Comparison of ENCODE assay signal across 7 mouse cellular contexts in the genomic region with DNA sequence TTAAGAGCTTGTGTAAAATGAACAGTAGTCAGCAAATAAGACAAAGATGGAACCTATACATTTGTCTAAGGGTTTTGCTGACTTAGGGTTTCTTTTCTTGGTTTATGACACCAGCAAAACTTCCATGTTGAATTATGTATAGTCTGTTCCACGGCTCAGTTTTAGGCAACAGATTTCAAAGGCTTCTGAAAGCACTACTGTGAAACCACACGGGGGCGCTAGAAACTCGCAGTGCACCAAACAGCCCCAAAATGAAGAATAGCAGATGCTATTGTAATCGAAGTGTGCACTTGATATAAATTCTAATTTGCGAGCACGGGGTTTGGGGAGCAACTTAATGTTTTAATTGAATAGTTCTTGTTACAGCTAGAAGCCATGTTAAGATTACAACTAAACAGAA. TPM values are rescaled to one million over a fixed set of nuclear protein-coding genes. Genes with fewer than 3 reads are reported as not detected.
DNase-seq lines count a peak whose midpoint lies in the region; TF ChIP-seq lines count a peak whose summit lies in the region.

No protein-coding gene starts in this region.

- H3K27ac ChIP-seq in cerebellum, adult 2 months (ENCODE audit: insufficient read depth, low read length) = no peak overlapping the region

- TF ChIP-seq POLR2A in cerebellum, adult 2 months (IDR thresholded peaks at IDR 0.05; ENCODE audit: borderline replicate concordance, insufficient read depth, low read length) = no peak

- DNase-seq in A20 (ENCODE audit: low read depth, low spot score) (peak; percentile 68), ES-CJ7 (ENCODE audit: low read depth, low spot score) (peak; percentile 58)
- peak; percentile 31 for DNase-seq in cerebellum, adult 2 months
- DNase-seq in forelimb bud, embryonic 11.5 days (ENCODE audit: low read depth, low spot score) = peak; percentile 63
- DNase-seq in large intestine, adult 2 months (ENCODE audit: low read depth, low spot score) = peak; percentile 37
- DNase-seq in lung, postnatal 25 days (ENCODE audit: low spot score) = peak; percentile 21
- peak; percentile 5 to 25 for DNase-seq in right cerebral cortex, postnatal 36 days (ENCODE audit: low spot score in 2 of 2)

- TF ChIP-seq CTCF in cerebellum, adult 2 months (IDR thresholded peaks at IDR 0.05; ENCODE audit: borderline replicate concordance, insufficient read depth, low read depth, low read length) = peak; percentile 59

- H3K4me3 ChIP-seq in cerebellum, adult 2 months (replicated peaks; ENCODE audit: insufficient read depth, low read depth, low read length) = no peak overlapping the region

- no peaks in the 10 kb centered on the region for H3K27me3 ChIP-seq in cerebellum, adult 2 months (ENCODE audit: control insufficient read depth, insufficient read depth, low read length)

- no peaks in the 10 kb centered on the region for H3K4me1 ChIP-seq in cerebellum, adult 2 months (ENCODE audit: control insufficient read depth, insufficient read depth, low read length)

- WGBS in cerebellum, adult 2 months = 2% methylated on average over 7 of the region's 7 CpGs
- WGBS in large intestine, adult 2 months = 7% methylated on average over 7 of the region's 7 CpGs

RNA-seq across cellular contexts. Expression of a gene that starts 58.3 kb away (rescaled TPM):
- polyA plus RNA-seq in cerebellum, adult 2 months (2012; rRNA removed) = 0.31 and 0.43 TPM in 2 replicates
- 108 and 204 TPM in 2 replicates for polyA plus RNA-seq in large intestine, adult 2 months (2012; rRNA removed)

Comparison
In these comparisons a context has a peak if more than half of its experiments do, and no peak if none do; other contexts are left out.
1. DNase-seq: peak in every context shown above with its lines; median percentile 68 in A20; 63 in forelimb bud, embryonic 11.5 days; 58 in ES-CJ7; 37 in large intestine, adult 2 months; 31 in cerebellum, adult 2 months; 21 in lung, postnatal 25 days; 15 in right cerebral cortex, postnatal 36 days.
2. RNA of a gene that starts 58.3 kb away (polyA plus RNA-seq): 108 to 204 TPM in large intestine, adult 2 months; 0.31 to 0.43 TPM in cerebellum, adult 2 months; every median in the first group is over 10 times any median in the second.